Mouse (Mus musculus) left cerebral cortex, postnatal 14 days (tissue): Measurements from ENCODE around the gene Rprd2. TPM values are rescaled to one million over a fixed set of nuclear protein-coding genes. Genes with fewer than 3 reads are reported as not detected.
A peak's percentile ranks its signal among the peaks of the same experiment; 100 is the strongest.
"Not testable (repeated sequence)": the region's sequence is repeated elsewhere in the genome, so short reads cannot be mapped to it uniquely, and the experiment has no call there.

Experiments used
- DNase-seq, 2 experiments: peaks; one replicate each; pipeline ENCODE4 v3.0.0; 2021 to 2022; ENCODE audit warnings: low spot score in 2 of 2, mixed read lengths in 1 of 2
- intact Hi-C: fragments of 180-260 bp; cut with DNase I; formaldehyde crosslinking; loops from one replicate; pipeline ENCODE4 v1.15.1; 2025
- total RNA-seq, 2 experiments: library from RNA; stranded (reverse); gene quantifications; 2 replicates each; pipeline ENCODE4 v1.2.3; 2021

Rprd2 gene
- total RNA-seq, 2 experiments from 2014 or later, result 61.3 to 61.8 TPM

DNA sequence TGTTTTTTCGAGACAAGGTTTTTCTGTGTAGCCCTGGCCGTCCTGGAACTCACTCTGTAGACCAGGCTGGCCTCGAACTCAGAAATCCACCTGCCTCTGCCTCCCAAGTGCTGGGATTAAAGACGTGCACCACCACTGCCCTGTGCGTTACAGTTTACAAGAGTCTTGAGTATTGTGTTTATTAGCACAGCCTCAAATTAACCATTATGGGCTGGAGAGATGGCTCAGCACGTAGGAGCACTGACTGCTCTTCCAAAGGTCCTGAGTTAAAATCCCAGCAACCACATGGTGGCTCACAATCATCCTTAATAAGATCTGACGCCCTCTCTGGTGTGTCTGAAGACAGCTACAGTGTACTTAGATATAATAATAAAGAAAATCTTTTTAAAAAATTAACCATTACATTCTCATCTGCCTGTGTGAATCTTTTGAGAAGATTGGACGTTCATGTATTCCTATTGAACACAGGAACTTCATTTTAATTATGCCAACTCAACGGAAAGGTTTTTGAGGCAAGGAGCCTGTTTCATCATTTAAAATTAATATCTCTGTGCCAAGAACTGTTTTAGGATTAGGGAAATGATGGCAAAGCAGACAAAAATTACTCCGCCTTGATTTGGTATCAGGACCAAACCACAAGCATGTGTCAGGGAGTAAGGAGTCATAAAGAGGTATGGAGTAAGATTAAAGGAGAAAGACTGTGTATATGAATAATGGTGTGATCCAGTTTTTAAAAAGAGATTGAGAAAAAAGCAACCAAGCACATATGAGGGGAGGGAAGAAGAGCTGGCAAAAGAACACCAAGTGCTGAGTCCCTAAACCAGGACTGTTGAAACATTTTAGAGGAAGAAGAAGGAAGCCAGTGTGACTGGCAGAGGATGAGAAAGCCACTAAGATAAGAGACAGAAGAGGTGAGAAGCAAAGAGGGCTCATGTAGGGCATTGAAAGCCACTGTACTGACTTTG, 1.7 kb upstream of the Rprd2 start:
- intact Hi-C loops, result no loop called here
- no peak for DNase-seq

GRCm38 (mm10) chr3:95819351-95819985, 805 bp upstream of the Rprd2 start:
- intact Hi-C loops, result no loop called here
- DNase-seq, result peak; percentile 100

DNA sequence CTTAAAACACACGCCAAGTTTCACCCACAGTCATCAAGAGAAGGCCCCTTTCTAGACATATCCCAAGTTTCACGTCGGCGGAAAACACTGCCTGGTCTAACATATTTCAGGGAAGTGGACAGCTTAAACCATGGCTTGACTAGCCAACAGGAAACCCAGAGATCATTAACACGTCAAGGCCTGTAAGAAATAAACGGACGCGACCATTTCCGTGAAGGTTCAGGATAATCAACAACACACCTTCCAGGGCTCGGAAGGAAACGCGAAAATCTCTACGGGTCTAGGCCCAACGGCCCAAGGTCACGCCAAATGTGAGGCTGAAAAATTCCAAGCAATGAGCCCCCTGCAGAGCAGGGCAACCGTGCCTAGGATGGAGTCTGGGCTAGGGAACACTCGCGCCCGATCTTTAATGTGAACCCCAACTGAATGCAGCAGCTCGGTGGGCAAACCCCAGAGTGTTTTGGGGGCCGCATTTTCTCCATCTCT, 594 bp downstream of the Rprd2 start:
- DNase-seq, result peak; percentile 33 to 48
- intact Hi-C loops, result no loop called here

DNA sequence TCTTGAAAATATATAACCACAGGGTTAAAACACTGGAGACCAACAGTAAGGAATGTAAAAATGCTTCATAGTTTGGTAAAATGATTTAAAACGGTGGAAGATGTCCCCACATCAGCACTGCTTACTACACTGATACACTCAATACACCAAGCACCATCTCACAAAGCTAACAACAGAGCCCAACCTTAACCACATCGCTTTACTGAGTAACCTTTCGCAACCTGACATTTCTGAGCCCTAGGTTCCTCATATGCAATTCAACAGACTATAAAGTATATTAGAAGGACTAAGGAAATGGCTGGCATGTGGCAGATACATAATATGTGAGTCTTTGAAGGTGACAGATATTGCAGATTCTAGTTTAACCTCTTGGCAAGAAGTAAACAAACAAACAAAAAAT, 2.0 kb downstream of the Rprd2 start:
- intact Hi-C loops, result no loop called here
- DNase-seq, result no peak

GRCm38 (mm10) chr3:95808384-95808783, 10.3 kb downstream of the Rprd2 start:
- intact Hi-C loops, result no loop called here
- DNase-seq, result no peak

DNA sequence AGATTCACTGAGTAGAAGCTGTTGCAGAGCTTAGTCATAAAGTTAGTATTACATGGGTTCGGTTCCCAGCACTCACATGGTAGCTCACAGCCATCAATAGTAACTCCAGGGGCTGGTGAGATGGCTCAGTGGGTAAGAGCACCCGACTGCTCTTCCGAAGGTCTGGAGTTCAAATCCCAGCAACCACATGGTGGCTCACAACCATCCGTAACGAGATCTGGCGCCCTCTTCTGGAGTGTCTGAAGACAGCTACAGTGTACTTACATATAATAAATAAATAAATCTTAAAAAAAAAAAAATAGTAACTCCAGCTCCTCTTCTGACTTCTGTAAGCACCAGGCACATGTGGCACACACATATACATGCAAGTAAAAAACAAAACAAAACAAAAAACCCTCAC, 11.0 kb downstream of the Rprd2 start:
- DNase-seq, intact Hi-C loops: not testable (repeated sequence)

DNA sequence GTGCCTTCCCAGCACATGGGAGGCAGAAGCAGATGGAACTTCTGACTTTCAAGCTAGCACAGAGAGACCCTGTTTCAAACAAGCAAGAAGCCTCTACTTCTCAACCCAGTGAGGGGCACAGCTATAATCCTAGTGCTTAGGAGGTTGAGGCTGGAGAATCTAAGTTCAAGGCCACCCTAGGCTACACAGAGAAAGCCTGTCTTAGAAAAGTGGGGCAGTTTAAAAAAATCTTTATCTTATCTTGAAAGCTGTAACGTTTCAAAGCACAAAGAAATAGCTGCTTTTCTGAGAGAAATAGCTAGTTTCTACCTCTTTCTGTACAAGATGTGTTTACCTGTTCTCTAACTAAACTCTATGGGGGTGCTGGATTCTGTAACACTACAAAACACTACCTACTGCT, 12.0 kb downstream of the Rprd2 start:
- no peak for DNase-seq
- intact Hi-C loops, result no loop called here

DNA sequence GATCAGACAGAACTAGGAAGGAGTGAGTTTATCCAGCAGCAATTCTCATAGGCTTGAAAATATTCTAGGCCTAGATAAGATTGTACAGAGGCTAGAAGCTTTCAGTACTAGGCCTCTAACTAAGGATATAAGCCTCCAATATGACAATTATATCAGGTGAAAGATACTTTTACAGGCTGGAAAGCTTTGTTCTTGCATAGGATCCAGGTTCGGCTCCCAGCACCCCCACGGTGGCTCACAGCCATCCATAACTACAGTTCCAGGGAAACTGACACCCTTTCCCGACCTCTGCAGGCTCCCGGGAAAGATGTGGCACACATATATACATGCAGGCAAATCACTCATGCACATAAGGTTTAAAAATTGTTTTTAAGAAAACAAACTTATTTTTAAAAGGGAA, 14.8 kb downstream of the Rprd2 start:
- intact Hi-C loops, result no loop called here
- DNase-seq, result no peak

GRCm38 (mm10) chr3:95798756-95799155, 19.9 kb downstream of the Rprd2 start:
- intact Hi-C loops, result no loop called here
- DNase-seq, result no peak

- no peak for DNase-seq
- intact Hi-C loops, result no loop called here
Measured at GRCm38 (mm10) chr3:95794299-95794698, 24.4 kb downstream of the Rprd2 start.

GRCm38 (mm10) chr3:95793662-95794061, 25.0 kb downstream of the Rprd2 start:
- no peak for DNase-seq
- intact Hi-C loops, result no loop called here

DNA sequence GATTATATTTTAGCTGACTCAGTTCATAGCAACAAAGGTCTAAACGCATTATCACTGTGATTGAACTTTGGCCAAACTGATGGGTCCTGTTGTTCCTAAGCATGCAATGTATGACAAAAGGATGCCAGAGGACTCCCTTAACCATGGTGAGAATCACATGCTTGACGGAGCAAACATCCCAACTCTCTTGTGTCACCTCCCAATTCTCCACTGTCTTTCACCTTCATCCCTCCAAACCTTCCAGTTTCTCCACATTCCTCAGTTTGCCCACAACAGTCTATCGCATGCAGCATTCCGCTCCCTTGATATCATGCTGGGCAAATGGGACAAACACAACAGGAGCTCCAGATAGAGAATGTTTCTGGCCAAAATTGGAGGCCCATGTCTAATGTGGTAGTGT, 33.2 kb downstream of the Rprd2 start:
- DNase-seq, result no peak

GRCm38 (mm10) chr3:95771985-95772384, 46.7 kb downstream of the Rprd2 start:
- peak; percentile 18 to 30 for DNase-seq
- intact Hi-C loops, result no loop called here

More for the DNA sequence above, 33.2 kb downstream of the Rprd2 start:
- intact Hi-C loops, result no loop called here

- intact Hi-C loops, result no loop called here
Measured at GRCm38 (mm10) chr3:95765534-95765933, 53.1 kb downstream of the Rprd2 start.

DNA sequence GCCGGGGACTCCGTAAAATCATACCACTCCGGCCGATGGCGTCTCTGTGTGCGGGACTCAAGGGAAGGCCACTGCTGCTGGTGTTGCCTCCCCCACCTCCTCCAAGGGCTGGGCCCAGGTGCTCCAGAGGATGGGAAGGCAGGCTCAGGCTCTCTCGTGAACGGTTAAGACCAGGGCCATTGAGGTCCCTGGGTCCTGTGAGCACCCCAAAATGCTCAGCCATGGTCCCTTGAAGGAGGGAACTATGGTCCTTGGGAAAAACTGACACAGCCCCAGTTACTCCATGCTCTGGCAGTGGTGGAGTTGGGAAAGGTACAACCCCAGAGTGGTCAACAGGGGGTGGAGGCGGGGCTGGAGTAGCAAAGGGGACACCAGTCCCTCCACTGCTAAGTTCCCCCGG, 54.9 kb downstream of the Rprd2 start:
- no peak for DNase-seq
- intact Hi-C loops, result no loop called here

More at GRCm38 (mm10) chr3:95765534-95765933, 53.1 kb downstream of the Rprd2 start:
- DNase-seq, result no peak

GRCm38 (mm10) chr3:95762961-95763360, 55.7 kb downstream of the Rprd2 start:
- no peak for DNase-seq
- intact Hi-C loops, result no loop called here

DNA sequence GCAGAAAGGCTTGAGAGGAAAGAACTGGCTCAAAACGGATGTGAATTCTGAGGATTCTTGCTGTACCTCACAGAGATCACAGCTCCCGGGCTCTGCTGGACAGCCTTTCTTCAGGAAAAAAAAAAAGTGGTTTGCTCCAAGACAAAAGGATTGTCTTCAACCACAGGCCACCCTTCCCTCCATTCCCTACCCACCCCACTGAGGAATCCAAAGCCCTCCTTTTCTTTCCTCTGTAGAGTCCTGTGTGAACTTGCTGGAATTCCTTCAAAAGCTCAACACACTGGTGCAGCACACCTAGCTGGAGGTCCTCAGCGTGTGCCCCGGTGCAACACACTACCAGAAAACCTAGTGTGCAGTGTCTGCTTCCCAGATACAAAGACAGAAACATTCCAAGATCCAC, 56.9 kb downstream of the Rprd2 start:
- no peak for DNase-seq
- intact Hi-C loops, result no loop called here

DNA sequence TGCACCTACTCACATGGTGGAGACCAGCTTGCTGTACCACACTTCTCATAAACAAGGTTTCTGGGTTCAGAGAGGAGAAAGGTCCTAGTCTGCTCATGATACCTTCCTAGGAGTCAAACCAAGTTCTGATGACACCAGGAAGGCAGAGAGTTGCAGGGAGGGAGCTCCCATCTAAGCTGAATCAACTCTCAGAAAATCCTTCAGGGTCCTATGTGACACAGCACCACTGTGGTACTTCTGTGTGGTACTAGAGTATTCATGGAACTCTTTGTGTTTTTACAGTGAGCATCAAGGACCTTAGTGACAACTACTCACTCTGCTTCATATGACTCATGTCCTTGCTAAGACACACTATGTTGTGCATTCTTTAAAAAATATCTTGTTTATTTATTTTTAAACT, 58.0 kb downstream of the Rprd2 start:
- intact Hi-C loops, result no loop called here
- DNase-seq, result no peak

DNA sequence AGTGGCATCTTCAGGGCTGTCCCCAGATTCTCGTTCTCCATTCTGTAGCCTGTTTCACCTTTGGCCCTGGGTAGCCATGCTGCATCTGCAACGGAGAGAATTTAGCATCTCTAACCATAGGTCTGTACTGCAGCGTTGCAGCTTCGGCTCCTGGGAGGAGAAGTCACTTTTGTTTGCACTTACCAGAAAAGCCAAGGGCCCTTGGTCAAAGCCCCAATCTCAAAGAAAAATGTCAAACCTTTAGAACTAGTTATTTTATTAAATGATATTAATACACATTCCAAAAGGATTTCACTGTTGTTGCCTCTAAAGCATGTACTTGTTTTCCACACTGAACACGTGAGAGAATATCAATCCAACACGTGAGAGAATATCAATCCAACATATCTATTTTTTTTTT, 58.6 kb downstream of the Rprd2 start, which contains the start of gene Tars2:
Tars2 (minus strand) TSS at position 101 of the 400 bp plus-strand sequence.
- no peak for DNase-seq
- intact Hi-C loops, result no loop called here

GRCm38 (mm10) chr3:95758467-95759218, 60.0 kb downstream of the Rprd2 start:
- intact Hi-C loops, result no loop called here
- no peak for DNase-seq
